ENCODE assay signal across 14 mouse cellular contexts in genomic region chr5:53941322-53942024, GRCm38 (mm10). TPM values are rescaled to one million over a fixed set of nuclear protein-coding genes. Genes with fewer than 3 reads are reported as not detected.
A peak's percentile ranks its signal among the peaks of the same experiment; 100 is the strongest.
DNase-seq lines count a peak whose midpoint lies in the region.
"Had no signal": no experiment of that assay in that cellular context is flagged by ENCODE, and none has a peak within 500 bp of the region (broad histone marks: within the 10 kb centered on the region; RNA-seq: fewer than 3 reads in every experiment).

No protein-coding gene starts in this region.

- intact Hi-C loops in gastrocnemius, postnatal 36 days (cut with DNase I) = loop anchor here (5.0 kb wide), 1 partner anchor 46 kb away; no protein-coding TSS in a partner anchor

- peak; percentile 66 for DNase-seq in gastrocnemius, adult 18-20 months (ENCODE audit: low spot score)
- no peak for DNase-seq in gastrocnemius, postnatal 36 days
- peak; percentile 46 to 76 for DNase-seq in layer of hippocampus, adult 18-20 months (ENCODE audit: low spot score in 2 of 2)
- no peak for DNase-seq in layer of hippocampus, postnatal 10 days (ENCODE audit: low spot score in 2 of 2)
- DNase-seq in layer of hippocampus, adult 9-11 months = peak; percentile 57
- peak; percentile 46 for DNase-seq in retina, postnatal 1 day
- DNase-seq in kidney, adult 8-10 months = no peak
- DNase-seq: adrenal gland, adult 2 months; cerebellum, adult 18-20 months; gastrocnemius, postnatal 14 days; kidney, adult 9 months; lung, adult 18-20 months; lung, postnatal 36 days; thymus, adult 18-20 months had no signal

RNA-seq across cellular contexts. Expression of gene Stim2, which starts 56.8 kb away (rescaled TPM):
- total RNA-seq in gastrocnemius, adult 18-20 months (2021) = 10 to 100 TPM; 43.7 to 52.6 TPM
- total RNA-seq in gastrocnemius, postnatal 36 days (2021) = 10 to 100 TPM; 35.7 to 49.3 TPM
- total RNA-seq in layer of hippocampus, adult 18-20 months (2021) = 100 to 1,000 TPM; 157 to 166 TPM
- total RNA-seq in layer of hippocampus, postnatal 10 days (2021) = 10 to 100 TPM; 66.0 to 77.4 TPM

Comparison
In these comparisons a context has a peak if more than half of its experiments do, and no peak if none do; other contexts are left out.
1. DNase-seq: peak in gastrocnemius, adult 18-20 months (single experiment), layer of hippocampus, adult 18-20 months (2 of 2), layer of hippocampus, adult 9-11 months (single experiment) and retina, postnatal 1 day (single experiment); none in gastrocnemius, postnatal 36 days (0 of 2), layer of hippocampus, postnatal 10 days (0 of 2) and kidney, adult 8-10 months (0 of 2).